Mouse (Mus musculus): ENCODE measurements around the gene Rusc2.

- TF ChIP-seq CTCF (IDR thresholded peaks at IDR 0.05; ENCODE audit: insufficient read depth, low read depth, low read length) (no peak), POLR2A (IDR thresholded peaks at IDR 0.05; ENCODE audit: insufficient read depth, low read depth, low read length) (no peak)
Observed at GRCm38 (mm10) chr4:43453413-43453812, 71.6 kb downstream of the Rusc2 start.

Data from olfactory bulb, adult 2 months (tissue).